Mouse (Mus musculus) ES-E14 (cell line): ENCODE data around the gene BC055324. TPM values are rescaled to one million over a fixed set of nuclear protein-coding genes. Genes with fewer than 3 reads are reported as not detected.

Source experiments
- DNase-seq: peaks from one replicate; pipeline ENCODE4 v3.0.0-alpha.2; 2013; ENCODE audit warnings: low read depth, low spot score
- H3K27ac ChIP-seq: 2 replicates; pipeline ENCODE4 v1.5.1; 2012; ENCODE audit warnings: low read depth, mild to moderate bottlenecking, low read length, moderate library complexity, mixed read lengths; ENCODE audit not compliant: poor library complexity, insufficient read depth, severe bottlenecking
- H3K36me3 ChIP-seq: 2 replicates; pipeline ENCODE4 v1.6.1; 2012; ENCODE audit warnings: mild to moderate bottlenecking, low read length, moderate library complexity, mixed read lengths; ENCODE audit not compliant: control insufficient read depth, poor library complexity, insufficient read depth, severe bottlenecking
- H3K4me1 ChIP-seq, 2 experiments: fragments of 150-350 bp in 1 of 2; sonication (generic) in 1 of 2; 2 replicates each; pipeline ENCODE4 v1.6.1; 2012; ENCODE audit warnings: low read length in 2 of 2, mild to moderate bottlenecking in 1 of 2, mixed read lengths in 1 of 2; ENCODE audit not compliant: control insufficient read depth in 2 of 2, insufficient read depth in 2 of 2, poor library complexity in 1 of 2
- H3K4me3 ChIP-seq, 2 experiments: fragments of 150-350 bp in 1 of 2; sonication (generic) in 1 of 2; 2 replicates each; pipeline ENCODE4 v1.5.1; 2012; ENCODE audit warnings: low read length in 2 of 2, low read depth in 1 of 2, mild to moderate bottlenecking in 1 of 2, mixed read lengths in 1 of 2; ENCODE audit not compliant: insufficient read depth in 1 of 2, poor library complexity in 1 of 2, severe bottlenecking in 1 of 2
- H3K9ac ChIP-seq: 2 replicates; pipeline ENCODE4 v1.6.1; 2012; ENCODE audit warnings: low read depth, mild to moderate bottlenecking, low read length, mixed read lengths; ENCODE audit not compliant: poor library complexity, insufficient read depth, severe bottlenecking
- H3K9me3 ChIP-seq: fragments of 150-350 bp; sonication (generic); 2 replicates; pipeline ENCODE4 v1.6.1; 2012; ENCODE audit warnings: low read depth, mild to moderate bottlenecking, low read length; ENCODE audit not compliant: control insufficient read depth, insufficient read depth
- CHD2 ChIP-seq: IDR thresholded peaks from 2 replicates; pipeline ENCODE4 v1.6.1; 2014; ENCODE audit warnings: mild to moderate bottlenecking, low read depth, low read length, inconsistent platforms
- HCFC1 ChIP-seq: IDR thresholded peaks from 2 replicates; pipeline ENCODE4 v1.6.1; 2012; ENCODE audit warnings: low read length, inconsistent platforms, borderline replicate concordance; ENCODE audit not compliant: insufficient read depth
- MAFK ChIP-seq: IDR thresholded peaks from 2 replicates; pipeline ENCODE4 v1.6.1; 2014; ENCODE audit warnings: mild to moderate bottlenecking, low read depth, low read length, inconsistent platforms; ENCODE audit not compliant: insufficient read depth
- ZC3H11A ChIP-seq: IDR thresholded peaks from 2 replicates; pipeline ENCODE4 v1.6.1; 2012; ENCODE audit warnings: low read depth, mild to moderate bottlenecking, inconsistent platforms, low read length, borderline replicate concordance
- ZNF384 ChIP-seq: IDR thresholded peaks from 2 replicates; pipeline ENCODE4 v1.6.1; 2012; ENCODE audit warnings: low read depth, low read length, inconsistent platforms
- in situ Hi-C, 2 experiments: fragments of 600-800 bp; cut with MboI; formaldehyde crosslinking; loops; one replicate each; pipeline ENCODE4 v1.15.1; 2025; ENCODE audit warnings: low sequenced_read_pairs in 2 of 2, inconsistent platforms in 1 of 2; ENCODE audit not compliant: unreplicated experiment in 2 of 2
- total RNA-seq: library from RNA; depleted of rRNA; stranded (reverse); fragments of 300-350 nt; gene quantifications from 2 replicates; pipeline ENCODE4 v1.2.3, GENCODE M21; 2012

The BC055324 gene
- total RNA-seq, 1 experiment = 46.8 TPM

DNA sequence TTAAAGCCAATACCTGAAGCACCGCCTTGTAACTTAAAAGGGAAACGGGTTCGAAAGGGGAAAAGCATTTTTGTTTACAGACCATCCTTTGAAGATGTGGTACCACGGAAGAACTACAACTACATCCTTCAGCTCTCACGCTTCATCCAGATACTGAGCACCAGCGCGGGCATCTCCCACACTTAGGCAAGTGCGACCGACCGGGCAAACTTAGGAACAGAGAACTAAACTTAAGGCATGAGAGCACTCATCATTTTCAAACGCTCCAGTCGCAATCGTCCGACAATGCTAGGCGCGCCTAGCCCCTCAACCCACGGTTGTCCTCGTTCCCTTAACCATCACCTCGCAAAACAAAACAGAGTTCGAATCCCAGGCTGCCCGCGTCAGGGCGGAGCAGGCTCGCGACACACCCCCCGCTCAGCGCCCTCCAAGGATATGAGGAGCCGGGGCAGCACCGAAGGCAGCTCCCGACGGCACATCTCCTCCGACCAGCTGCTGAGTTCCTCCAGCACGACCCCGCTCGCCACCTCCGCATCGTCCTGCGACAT is 349 bp downstream of the BC055324 start:
- Histone ChIP-seq H3K27ac (no peak overlapping the region), H3K36me3 (peaks cover 9% of the 10 kb centered on the region), H3K4me1 (peaks cover 1 to 3% of the 10 kb centered on the region in 2 experiments; a peak in 1 of 4 replicates), H3K9ac (peak overlapping the region; percentile 84), H3K4me3 (peak overlapping the region; percentile 79 to 99), H3K9me3 (no peaks in the 10 kb centered on the region)
- TF ChIP-seq HCFC1 (no peak), CHD2 (no peak), ZNF384 (no peak), MAFK (no peak), ZC3H11A (no peak)
- no peak for DNase-seq
- in situ Hi-C loops = loop anchor here (25.0 kb wide), 1 partner anchor 1282 kb away; no protein-coding TSS in a partner anchor

- Histone ChIP-seq H3K27ac (no peak overlapping the region), H3K4me3 (no peak overlapping the region), H3K9ac (peak overlapping the region; percentile 32; the same call in 1 of the 2 replicates), H3K36me3 (peaks cover 9% of the 10 kb centered on the region), H3K9me3 (no peaks in the 10 kb centered on the region), H3K4me1 (peaks cover 1 to 3% of the 10 kb centered on the region in 2 experiments; a peak in 1 of 4 replicates)
- no peak for TF ChIP-seq ZNF384
- no peak for TF ChIP-seq CHD2
- no peak for TF ChIP-seq MAFK
- no peak for TF ChIP-seq HCFC1
- no peak for TF ChIP-seq ZC3H11A
- in situ Hi-C loops = loop anchor here (25.0 kb wide), 1 partner anchor 1280 kb away; no protein-coding TSS in a partner anchor
- DNase-seq = no peak
Observed at GRCm38 (mm10) chr1:163992371-163992770, 2.2 kb downstream of the BC055324 start.

GRCm38 (mm10) chr1:163976515-163976914 is 18.1 kb downstream of the BC055324 start:
- no peak for DNase-seq
- Histone ChIP-seq H3K9me3 (no peaks in the 10 kb centered on the region), H3K9ac (no peak overlapping the region), H3K27ac (no peak overlapping the region), H3K4me1 (no peaks in the 10 kb centered on the region), H3K36me3 (peaks cover 11% of the 10 kb centered on the region), H3K4me3 (no peak overlapping the region)
- in situ Hi-C loops = loop anchor here (25.0 kb wide), 1 partner anchor 1264 kb away; no protein-coding TSS in a partner anchor
- TF ChIP-seq ZC3H11A = no peak
- no peak for TF ChIP-seq HCFC1
- TF ChIP-seq MAFK = no peak
- no peak for TF ChIP-seq ZNF384
- no peak for TF ChIP-seq CHD2

DNA sequence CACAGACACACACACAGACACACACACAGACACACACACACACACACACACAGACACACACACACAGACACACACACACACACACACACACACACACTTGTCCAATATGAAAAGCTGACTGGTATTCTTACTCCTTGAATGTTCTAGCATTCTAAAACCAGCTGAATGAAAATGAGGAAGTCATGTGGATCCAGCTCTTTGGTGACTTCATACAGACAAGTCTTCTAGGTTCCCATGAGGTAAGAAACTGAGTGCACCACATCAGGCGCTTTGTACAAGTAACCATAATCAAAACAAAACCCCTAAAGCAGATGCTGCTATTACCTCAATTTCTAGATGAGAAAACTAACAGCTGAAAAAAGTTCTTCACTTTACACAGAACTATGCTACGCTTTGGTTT is 19.5 kb downstream of the BC055324 start:
- H3K9ac ChIP-seq = no peak overlapping the region
- in situ Hi-C loops = loop anchor here (25.0 kb wide), 1 partner anchor 1263 kb away; no protein-coding TSS in a partner anchor
- TF ChIP-seq MAFK (no peak), CHD2 (no peak), ZNF384 (no peak), ZC3H11A (no peak), HCFC1 (no peak)
- H3K4me3 ChIP-seq = no peak overlapping the region
- no peaks in the 10 kb centered on the region for H3K9me3 ChIP-seq
- DNase-seq = no peak
- peaks cover 8% of the 10 kb centered on the region for H3K36me3 ChIP-seq
- H3K27ac ChIP-seq = no peak overlapping the region
- no peaks in the 10 kb centered on the region for H3K4me1 ChIP-seq
